Mouse (Mus musculus): ENCODE data around the gene Irf2bp2. TPM values are rescaled to one million over a fixed set of nuclear protein-coding genes. Genes with fewer than 3 reads are reported as not detected.

Irf2bp2 gene
- polyA plus RNA-seq, 1 experiment = not detected

DNA sequence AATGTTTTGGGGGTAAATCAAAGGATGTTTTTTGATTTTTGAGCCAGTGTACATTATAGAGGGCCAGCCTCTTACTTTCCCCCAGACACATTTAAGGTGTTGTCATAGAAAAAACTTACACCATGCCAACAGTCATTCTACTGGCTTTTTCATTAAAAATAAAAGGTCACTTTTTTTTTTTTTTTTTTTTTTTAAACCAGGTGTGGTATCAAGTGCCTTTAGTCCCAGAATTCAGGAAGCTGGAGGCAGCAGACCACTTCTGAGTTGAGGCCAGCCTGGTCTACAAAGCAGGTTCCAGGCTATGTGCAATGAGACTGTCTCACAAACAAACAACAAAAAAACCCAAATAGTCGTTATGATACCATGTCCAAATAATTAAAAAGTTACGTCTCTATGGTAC, 7.7 kb downstream of the Irf2bp2 start:
- WGBS = 26% methylated on average over 2 of the region's 2 CpGs
- H3K27ac ChIP-seq (ENCODE audit: insufficient read depth, low read depth, low read length) = peak overlapping the region; percentile 84
- peaks cover 23% of the 10 kb centered on the region for H3K4me1 ChIP-seq (ENCODE audit: control insufficient read depth, insufficient read depth, low read length)
- no peak overlapping the region for H3K4me3 ChIP-seq (ENCODE audit: insufficient read depth, low read depth, low read length)
- no peak for TF ChIP-seq CTCF (IDR thresholded peaks at IDR 0.05; ENCODE audit: insufficient read depth, low read depth, low read length)
- no peak for TF ChIP-seq POLR2A (IDR thresholded peaks at IDR 0.05; ENCODE audit: insufficient read depth, low read depth, low read length)

DNA sequence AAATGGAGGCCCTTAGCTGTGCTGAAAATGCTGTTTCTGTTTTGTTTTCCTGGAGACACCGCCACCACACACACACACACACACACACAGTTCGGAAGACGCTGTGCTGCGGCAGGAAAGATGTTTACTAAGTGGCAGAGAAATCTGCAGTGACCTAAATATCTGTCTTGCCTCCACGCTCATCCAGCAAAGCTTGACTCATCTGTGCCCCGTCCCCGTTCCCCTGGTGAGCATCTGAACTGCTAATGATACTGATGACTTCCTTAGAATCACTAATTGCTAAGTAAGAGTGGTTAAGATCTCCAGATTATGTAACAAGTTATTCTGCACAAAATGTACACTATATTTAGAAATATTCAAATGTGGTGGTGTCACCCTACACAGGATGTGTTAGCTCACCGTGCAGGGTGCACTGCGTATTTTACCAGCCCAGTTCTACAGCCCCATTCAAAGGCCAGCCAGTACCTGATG, 8.2 kb downstream of the Irf2bp2 start:
- TF ChIP-seq POLR2A (IDR thresholded peaks at IDR 0.05; ENCODE audit: insufficient read depth, low read depth, low read length) = no peak
- TF ChIP-seq CTCF (IDR thresholded peaks at IDR 0.05; ENCODE audit: insufficient read depth, low read depth, low read length) = no peak
- H3K4me3 ChIP-seq (ENCODE audit: insufficient read depth, low read depth, low read length) = no peak overlapping the region
- H3K27ac ChIP-seq (ENCODE audit: insufficient read depth, low read depth, low read length) = peak overlapping the region; percentile 84
- 8% methylated on average over 9 of the region's 9 CpGs for WGBS
- peaks cover 23% of the 10 kb centered on the region for H3K4me1 ChIP-seq (ENCODE audit: control insufficient read depth, insufficient read depth, low read length)

DNA sequence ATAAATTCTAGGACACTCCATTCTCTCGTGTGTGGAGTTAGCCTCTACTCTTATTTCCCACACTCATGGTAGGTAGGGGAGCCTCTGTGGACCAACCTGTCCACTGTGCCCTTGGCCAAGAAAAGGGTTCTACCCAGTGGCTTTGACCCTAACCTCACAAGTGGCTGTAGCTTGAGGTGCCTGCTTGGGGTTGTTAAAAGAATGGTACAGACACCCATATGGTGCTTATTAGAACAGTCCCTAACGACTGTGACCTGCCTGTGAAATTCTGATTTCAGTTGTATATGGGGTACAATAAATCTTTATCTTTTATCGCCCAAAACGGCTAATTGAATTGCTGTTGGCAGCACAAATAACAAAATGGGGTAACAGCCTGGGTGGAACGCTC, 8.9 kb downstream of the Irf2bp2 start:
- TF ChIP-seq POLR2A (IDR thresholded peaks at IDR 0.05; ENCODE audit: insufficient read depth, low read depth, low read length) (no peak), CTCF (IDR thresholded peaks at IDR 0.05; ENCODE audit: insufficient read depth, low read depth, low read length) (no peak)
- H3K4me3 ChIP-seq (ENCODE audit: insufficient read depth, low read depth, low read length) = peak overlapping the region; percentile 52
- H3K27ac ChIP-seq (ENCODE audit: insufficient read depth, low read depth, low read length) = peak overlapping the region; percentile 84
- 7% methylated on average over 5 of the region's 5 CpGs for WGBS
- peaks cover 21% of the 10 kb centered on the region for H3K4me1 ChIP-seq (ENCODE audit: control insufficient read depth, insufficient read depth, low read length)

DNA sequence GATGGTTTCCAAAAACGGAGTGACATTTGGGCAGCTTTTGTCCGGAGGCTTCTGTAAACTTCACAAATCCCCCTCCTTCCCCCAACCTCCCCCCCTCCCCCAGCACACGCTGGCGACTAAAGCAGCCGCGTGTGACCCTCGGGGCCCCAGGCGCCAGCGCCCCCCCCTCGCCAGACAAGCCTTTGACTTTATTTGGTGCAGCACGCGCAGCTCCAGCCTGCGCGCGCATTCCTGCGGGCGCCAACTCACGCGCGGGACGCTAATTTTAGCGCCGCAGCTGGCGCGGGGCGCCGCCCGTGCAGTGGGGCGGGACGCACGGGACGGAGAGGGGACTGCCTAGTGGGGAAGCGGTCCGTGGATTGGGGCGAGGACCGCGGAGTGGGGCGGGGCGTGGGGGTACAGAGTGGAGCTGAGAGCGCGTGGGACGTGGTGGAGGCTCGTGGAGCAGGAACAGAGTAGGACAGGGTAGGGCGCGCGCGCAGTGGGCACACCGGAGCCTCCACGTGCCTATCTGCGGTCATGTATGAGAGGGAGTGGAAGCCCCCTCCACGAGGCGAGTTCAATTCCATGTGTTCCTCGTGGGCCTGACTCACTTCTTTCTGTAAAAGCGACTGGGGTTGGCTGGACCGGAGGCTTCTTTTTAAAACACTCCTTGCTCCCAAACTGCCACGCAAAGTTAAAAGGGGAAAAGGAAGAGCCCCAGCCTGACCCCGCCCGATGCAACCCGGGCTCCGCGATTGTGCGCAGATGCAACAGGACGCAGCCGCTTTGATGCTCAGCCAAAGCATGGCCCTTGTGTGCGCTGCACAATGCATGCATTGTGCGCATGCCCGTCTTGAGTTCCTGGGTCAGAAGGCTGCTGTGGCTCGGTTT, 9.6 kb downstream of the Irf2bp2 start:
- H3K27ac ChIP-seq (ENCODE audit: insufficient read depth, low read depth, low read length) = peak overlapping the region; percentile 84
- no peak for TF ChIP-seq POLR2A (IDR thresholded peaks at IDR 0.05; ENCODE audit: insufficient read depth, low read depth, low read length)
- TF ChIP-seq CTCF (IDR thresholded peaks at IDR 0.05; ENCODE audit: insufficient read depth, low read depth, low read length) = no peak
- 1% methylated on average over 68 of the region's 68 CpGs for WGBS
- peak overlapping the region; percentile 52 for H3K4me3 ChIP-seq (ENCODE audit: insufficient read depth, low read depth, low read length)
- peaks cover 21% of the 10 kb centered on the region for H3K4me1 ChIP-seq (ENCODE audit: control insufficient read depth, insufficient read depth, low read length)

DNA sequence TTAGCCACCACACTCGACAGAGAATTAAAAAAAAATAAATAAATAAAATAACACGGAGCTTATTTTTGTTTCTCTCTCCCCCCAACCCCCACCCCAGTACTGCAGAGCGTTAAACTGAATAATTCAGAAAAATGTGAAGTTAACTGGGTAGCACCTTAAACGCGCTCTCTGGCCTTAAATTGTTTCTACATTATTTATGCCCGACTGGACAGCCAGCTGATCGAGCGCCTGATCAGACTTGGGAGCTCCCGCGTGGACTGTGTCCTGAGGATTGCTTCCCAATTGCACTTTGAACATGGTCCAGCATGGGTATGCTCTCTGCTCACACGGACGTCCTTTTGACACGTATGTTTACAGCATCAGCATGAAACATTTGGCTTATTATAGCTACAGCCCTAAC, 10.3 kb downstream of the Irf2bp2 start:
- peak overlapping the region; percentile 29; the same call in 1 of the 2 replicates for H3K27ac ChIP-seq (ENCODE audit: insufficient read depth, low read depth, low read length)

DNA sequence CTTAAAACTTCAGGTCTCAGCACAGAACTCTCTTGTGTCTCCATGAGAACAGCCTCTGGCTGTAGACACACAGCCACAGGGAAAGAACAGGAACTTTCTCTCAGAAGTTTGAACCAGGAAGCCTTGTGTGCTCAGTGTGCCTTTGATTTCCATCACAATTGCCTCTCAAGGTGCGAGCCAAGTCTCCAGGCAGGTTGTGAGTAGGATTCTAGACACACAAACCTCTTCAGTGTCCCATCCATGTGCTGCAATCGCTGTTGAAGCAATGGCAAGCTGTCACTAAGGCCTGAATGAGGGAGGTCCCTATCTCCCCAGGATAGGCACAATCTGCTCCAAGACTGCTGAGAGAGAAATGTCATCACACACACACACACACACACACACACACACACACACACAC, 10.8 kb downstream of the Irf2bp2 start:
- WGBS = 21% methylated on average over 2 of the region's 2 CpGs
- Histone ChIP-seq H3K4me3 (ENCODE audit: insufficient read depth, low read depth, low read length) (no peak overlapping the region), H3K4me1 (ENCODE audit: control insufficient read depth, insufficient read depth, low read length) (peaks cover 21% of the 10 kb centered on the region), H3K27ac (ENCODE audit: insufficient read depth, low read depth, low read length) (peak overlapping the region; percentile 17)
- TF ChIP-seq CTCF (IDR thresholded peaks at IDR 0.05; ENCODE audit: insufficient read depth, low read depth, low read length) = no peak
- TF ChIP-seq POLR2A (IDR thresholded peaks at IDR 0.05; ENCODE audit: insufficient read depth, low read depth, low read length) = no peak

More for the DNA sequence above, 10.3 kb downstream of the Irf2bp2 start:
- H3K4me3 ChIP-seq (ENCODE audit: insufficient read depth, low read depth, low read length) = peak overlapping the region; percentile 10
- H3K4me1 ChIP-seq (ENCODE audit: control insufficient read depth, insufficient read depth, low read length) = peaks cover 21% of the 10 kb centered on the region
- 4% methylated on average over 13 of the region's 13 CpGs for WGBS
- TF ChIP-seq CTCF (IDR thresholded peaks at IDR 0.05; ENCODE audit: insufficient read depth, low read depth, low read length) (no peak), POLR2A (IDR thresholded peaks at IDR 0.05; ENCODE audit: insufficient read depth, low read depth, low read length) (no peak)

DNA sequence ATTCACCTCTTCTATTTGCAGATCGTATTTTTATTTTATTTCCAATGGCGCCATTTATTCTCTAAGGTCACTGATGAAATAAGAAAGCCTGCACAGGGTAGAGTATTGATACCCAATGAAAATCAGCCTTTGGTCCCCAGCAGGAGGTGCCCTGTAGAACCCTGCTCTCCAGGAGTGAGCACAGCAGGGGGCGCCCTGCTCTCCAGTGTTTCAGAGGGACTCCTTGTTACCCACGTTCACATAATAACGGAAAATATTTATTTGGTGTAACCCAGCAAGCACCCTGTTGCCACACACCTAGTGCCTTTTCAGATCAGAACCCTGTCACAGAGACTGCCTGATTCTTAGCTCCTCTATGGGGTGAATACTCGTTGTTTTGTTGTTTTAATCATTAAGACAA, 11.3 kb downstream of the Irf2bp2 start:
- TF ChIP-seq POLR2A (IDR thresholded peaks at IDR 0.05; ENCODE audit: insufficient read depth, low read depth, low read length) (no peak), CTCF (IDR thresholded peaks at IDR 0.05; ENCODE audit: insufficient read depth, low read depth, low read length) (peak; percentile 36; the same call in 1 of the 2 replicates)
- H3K4me1 ChIP-seq (ENCODE audit: control insufficient read depth, insufficient read depth, low read length) = peaks cover 17% of the 10 kb centered on the region
- no peak overlapping the region for H3K27ac ChIP-seq (ENCODE audit: insufficient read depth, low read depth, low read length)
- WGBS = 36% methylated on average over 6 of the region's 6 CpGs
- H3K4me3 ChIP-seq (ENCODE audit: insufficient read depth, low read depth, low read length) = no peak overlapping the region

DNA sequence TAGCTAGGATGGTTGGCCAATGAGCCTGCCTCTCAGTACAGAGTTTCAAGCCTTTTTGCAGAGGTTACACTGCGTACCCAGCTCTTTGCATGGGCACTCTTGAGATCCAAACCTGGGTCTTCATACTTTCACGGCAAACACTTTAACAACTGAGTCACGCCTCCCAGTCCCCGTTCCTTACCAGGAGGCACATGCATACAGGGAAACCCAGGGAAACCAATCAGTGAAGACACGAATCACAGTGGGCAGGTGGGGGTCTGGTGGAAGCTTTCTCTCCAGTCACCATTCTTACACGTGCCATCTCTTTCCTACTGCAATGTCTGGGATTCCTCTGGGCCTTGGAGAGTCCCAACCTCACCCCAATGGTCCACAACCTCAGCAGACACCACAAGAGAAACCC, 12.1 kb downstream of the Irf2bp2 start:
- no peak for TF ChIP-seq POLR2A (IDR thresholded peaks at IDR 0.05; ENCODE audit: insufficient read depth, low read depth, low read length)
- no peak for TF ChIP-seq CTCF (IDR thresholded peaks at IDR 0.05; ENCODE audit: insufficient read depth, low read depth, low read length)
- WGBS = 96% methylated on average over 6 of the region's 6 CpGs
- no peak overlapping the region for H3K27ac ChIP-seq (ENCODE audit: insufficient read depth, low read depth, low read length)
- peaks cover 17% of the 10 kb centered on the region for H3K4me1 ChIP-seq (ENCODE audit: control insufficient read depth, insufficient read depth, low read length)
- no peak overlapping the region for H3K4me3 ChIP-seq (ENCODE audit: insufficient read depth, low read depth, low read length)

DNA sequence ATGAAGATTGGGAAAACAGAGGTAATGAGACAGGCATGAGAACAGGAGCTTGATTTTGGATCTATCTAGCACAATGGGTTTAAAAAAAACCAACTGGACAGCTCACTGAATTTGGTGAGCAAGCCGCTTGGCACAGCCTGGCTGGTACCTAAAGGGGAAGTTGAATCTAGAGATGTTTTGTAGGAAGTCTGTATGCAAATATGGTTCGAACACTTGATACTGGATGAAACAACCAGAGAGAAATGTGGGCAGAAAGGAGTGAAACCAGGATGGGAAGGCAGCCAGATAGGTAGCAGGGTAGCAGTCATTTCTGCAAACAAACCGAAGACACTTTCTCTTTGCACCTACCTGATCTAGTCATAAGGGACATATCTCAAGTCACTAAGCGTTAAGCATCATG, 13.0 kb downstream of the Irf2bp2 start:
- Histone ChIP-seq H3K27ac (ENCODE audit: insufficient read depth, low read depth, low read length) (no peak overlapping the region), H3K4me3 (ENCODE audit: insufficient read depth, low read depth, low read length) (no peak overlapping the region), H3K4me1 (ENCODE audit: control insufficient read depth, insufficient read depth, low read length) (peaks cover 15% of the 10 kb centered on the region)
- no peak for TF ChIP-seq CTCF (IDR thresholded peaks at IDR 0.05; ENCODE audit: insufficient read depth, low read depth, low read length)
- TF ChIP-seq POLR2A (IDR thresholded peaks at IDR 0.05; ENCODE audit: insufficient read depth, low read depth, low read length) = no peak
- WGBS = 95% methylated on average over 4 of the region's 4 CpGs

All from olfactory bulb, adult 2 months (tissue).